Mouse (Mus musculus) MEL (cell line): Measurements from ENCODE around the gene C5ar2. TPM values are rescaled to one million over a fixed set of nuclear protein-coding genes. Genes with fewer than 3 reads are reported as not detected.

Source experiments
- DNase-seq: peaks from one replicate; pipeline ENCODE4 v3.0.0; 2011; ENCODE audit warnings: low read depth, low spot score
- H3K27ac ChIP-seq: 2 replicates; pipeline ENCODE4 v1.5.1; 2012; ENCODE audit warnings: low read depth, mild to moderate bottlenecking, control low read depth, low read length, moderate library complexity; ENCODE audit not compliant: control insufficient read depth
- H3K27me3 ChIP-seq, 2 experiments: fragments of 150-350 bp in 1 of 2; sonication (generic) in 1 of 2; 2 replicates each; pipeline ENCODE4 v1.6.1; 2012; ENCODE audit warnings: low read length in 2 of 2, mild to moderate bottlenecking in 2 of 2, improper control_type of control experiment in 1 of 2, moderate library complexity in 1 of 2; ENCODE audit not compliant: insufficient read depth in 2 of 2, control insufficient read depth in 1 of 2
- H3K36me3 ChIP-seq, 2 experiments: 2 replicates each; pipeline ENCODE4 v1.6.1; 2012 to 2014; ENCODE audit warnings: low read length in 2 of 2, improper control_type of control experiment in 1 of 2, inconsistent platforms in 1 of 2, mild to moderate bottlenecking in 1 of 2; ENCODE audit not compliant: insufficient read depth in 2 of 2, control insufficient read depth in 1 of 2
- H3K4me1 ChIP-seq, 2 experiments: fragments of 150-350 bp in 1 of 2; sonication (generic) in 1 of 2; 2 replicates each; pipeline ENCODE4 v1.6.1; 2012; ENCODE audit warnings: low read length in 2 of 2, improper control_type of control experiment in 1 of 2, mild to moderate bottlenecking in 1 of 2; ENCODE audit not compliant: insufficient read depth in 2 of 2, control insufficient read depth in 1 of 2
- H3K4me3 ChIP-seq, 2 experiments: fragments of 150-350 bp in 1 of 2; sonication (generic) in 1 of 2; 2 replicates each; pipeline ENCODE4 v1.5.1; 2012; ENCODE audit warnings: low read depth in 2 of 2, low read length in 2 of 2, mild to moderate bottlenecking in 2 of 2, moderate library complexity in 2 of 2, control low read depth in 1 of 2, improper control_type of control experiment in 1 of 2; ENCODE audit not compliant: control insufficient read depth in 1 of 2, insufficient read depth in 1 of 2
- H3K79me2 ChIP-seq: 2 replicates; pipeline ENCODE4 v1.6.1; 2012; ENCODE audit warnings: mild to moderate bottlenecking, low read length, moderate library complexity; ENCODE audit not compliant: control insufficient read depth, poor library complexity, insufficient read depth
- H3K9ac ChIP-seq: 2 replicates; pipeline ENCODE4 v1.6.1; 2012; ENCODE audit warnings: low read depth, mild to moderate bottlenecking, control low read depth, low read length, moderate library complexity; ENCODE audit not compliant: control insufficient read depth, poor library complexity, severe bottlenecking
- H3K9me3 ChIP-seq: fragments of 150-350 bp; sonication (generic); replicated peaks from 2 replicates; pipeline ENCODE4 v1.6.1; 2012; ENCODE audit warnings: mild to moderate bottlenecking, low read length, improper control_type of control experiment, moderate library complexity; ENCODE audit not compliant: insufficient read depth
- BHLHE40 ChIP-seq: IDR thresholded peaks from 2 replicates; pipeline ENCODE4 v1.6.1; 2012; ENCODE audit warnings: low read depth, mild to moderate bottlenecking, inconsistent platforms, low read length, improper control_type of control experiment, borderline replicate concordance
- CHD1 ChIP-seq: IDR thresholded peaks from 2 replicates; pipeline ENCODE4 v1.6.1; 2012; ENCODE audit warnings: low read depth, mild to moderate bottlenecking, inconsistent platforms, low read length, improper control_type of control experiment
- ETS1 ChIP-seq: IDR thresholded peaks from 2 replicates; pipeline ENCODE4 v1.6.1; 2012; ENCODE audit warnings: low read depth, mild to moderate bottlenecking, inconsistent platforms, low read length, improper control_type of control experiment, moderate library complexity
- HCFC1 ChIP-seq: IDR thresholded peaks from 2 replicates; pipeline ENCODE4 v1.6.1; 2012; ENCODE audit warnings: low read depth, mild to moderate bottlenecking, inconsistent platforms, low read length, improper control_type of control experiment, moderate library complexity
- KAT2A ChIP-seq: conservative IDR thresholded peaks from 2 replicates; pipeline ENCODE4 v1.6.1; 2012; ENCODE audit warnings: low read depth, low read length, improper control_type of control experiment, inconsistent platforms
- MAX ChIP-seq: IDR thresholded peaks from 2 replicates; pipeline ENCODE4 v1.6.1; 2011; ENCODE audit warnings: low read length, improper control_type of control experiment
- MAZ ChIP-seq: IDR thresholded peaks from 2 replicates; pipeline ENCODE4 v1.6.1; 2012; ENCODE audit warnings: low read depth, mild to moderate bottlenecking, inconsistent platforms, low read length, improper control_type of control experiment
- POLR2AphosphoS2 ChIP-seq: IDR thresholded peaks from 2 replicates; pipeline ENCODE4 v1.6.1; 2011; ENCODE audit warnings: low read length, improper control_type of control experiment
- POLR2AphosphoS5 ChIP-seq: IDR thresholded peaks from 2 replicates; pipeline ENCODE4 v1.6.1; 2012; ENCODE audit warnings: low read depth, borderline replicate concordance, mild to moderate bottlenecking, inconsistent platforms, low read length, moderate library complexity, mixed read lengths
- RAD21 ChIP-seq: IDR thresholded peaks from 2 replicates; pipeline ENCODE4 v1.6.1; 2011; ENCODE audit warnings: mild to moderate bottlenecking, low read depth, low read length, improper control_type of control experiment
- SIN3A ChIP-seq: IDR thresholded peaks from 2 replicates; pipeline ENCODE4 v1.6.1; 2012; ENCODE audit warnings: low read length, improper control_type of control experiment, inconsistent platforms
- TCF12 ChIP-seq: IDR thresholded peaks from 2 replicates; pipeline ENCODE4 v1.6.1; 2014; ENCODE audit warnings: low read depth, mild to moderate bottlenecking, inconsistent platforms, low read length, improper control_type of control experiment, moderate library complexity
- UBTF ChIP-seq: IDR thresholded peaks from 2 replicates; pipeline ENCODE4 v1.6.1; 2012; ENCODE audit warnings: low read depth, mild to moderate bottlenecking, inconsistent platforms, low read length, improper control_type of control experiment, moderate library complexity, borderline replicate concordance; ENCODE audit not compliant: insufficient read depth
- USF2 ChIP-seq, 2 experiments: IDR thresholded peaks; 2 replicates each; pipeline ENCODE4 v1.6.1; 2011 to 2012; ENCODE audit warnings: improper control_type of control experiment in 2 of 2, low read length in 2 of 2, borderline replicate concordance in 1 of 2, inconsistent platforms in 1 of 2, low read depth in 1 of 2, mild to moderate bottlenecking in 1 of 2; ENCODE audit not compliant: insufficient read depth in 1 of 2
- ZC3H11A ChIP-seq: IDR thresholded peaks from 2 replicates; pipeline ENCODE4 v1.6.1; 2012; ENCODE audit warnings: low read depth, mild to moderate bottlenecking, inconsistent platforms, low read length, improper control_type of control experiment
- ZKSCAN1 ChIP-seq: IDR thresholded peaks from 2 replicates; pipeline ENCODE4 v1.6.1; 2012; ENCODE audit warnings: low read depth, mild to moderate bottlenecking, inconsistent platforms, low read length, improper control_type of control experiment, moderate library complexity
- polyA plus RNA-seq, 2 experiments: library from polyadenylated mRNA; stranded (reverse) in 1 of 2; unstranded in 1 of 2; fragments of >175 nt in 1 of 2; fragments of >200 nt in 1 of 2; gene quantifications; 2 replicates each; pipeline versions ENCODE4 v1.2.1 to v1.2.4; 2012; ENCODE audit warnings: low replicate concordance in 2 of 2, low read depth in 1 of 2; ENCODE audit not compliant: insufficient read length in 2 of 2, insufficient read depth in 1 of 2, missing spikeins in 1 of 2
- total RNA-seq: library from RNA; depleted of rRNA; stranded (reverse); fragments of 300-350 nt; gene quantifications from 2 replicates; pipeline ENCODE4 v1.2.3, GENCODE M21; 2012

Gene C5ar2
- total and polyA plus RNA-seq, 3 experiments: 0.49 to 1.7 TPM; not detected in 1

- H3K4me3 ChIP-seq: no peak overlapping the region
- no peaks in the 10 kb centered on the region for H3K36me3 ChIP-seq
- DNase-seq: no peak
- H3K79me2 ChIP-seq: no peaks in the 10 kb centered on the region
- no peak for TF ChIP-seq ZC3H11A
- TF ChIP-seq MAX: no peak
- no peak for TF ChIP-seq CHD1
- TF ChIP-seq MAZ: no peak
- no peak for TF ChIP-seq TCF12
- no peaks in the 10 kb centered on the region for H3K9me3 ChIP-seq
- H3K27ac ChIP-seq: no peak overlapping the region
- H3K4me1 ChIP-seq: no peaks in the 10 kb centered on the region
- H3K9ac ChIP-seq: no peak overlapping the region
- no peaks in the 10 kb centered on the region for H3K27me3 ChIP-seq
These were observed 47.3 kb downstream of the C5ar2 start for GRCm38 (mm10) chr7:16196616-16197015.

GRCm38 (mm10) chr7:16193702-16194101 lies 50.3 kb downstream of the C5ar2 start:
- Histone ChIP-seq H3K9ac (no peak overlapping the region), H3K79me2 (no peaks in the 10 kb centered on the region), H3K27ac (no peak overlapping the region), H3K9me3 (no peaks in the 10 kb centered on the region), H3K27me3 (no peaks in the 10 kb centered on the region), H3K4me3 (no peak overlapping the region), H3K36me3 (no peaks in the 10 kb centered on the region), H3K4me1 (no peaks in the 10 kb centered on the region)
- TF ChIP-seq RAD21 (no peak), POLR2AphosphoS5 (no peak), KAT2A (no peak), POLR2AphosphoS2 (no peak), CHD1 (no peak), UBTF (no peak), ETS1 (no peak), SIN3A (no peak), BHLHE40 (no peak), HCFC1 (no peak), TCF12 (no peak), ZKSCAN1 (no peak), USF2 (IDR thresholded peaks at IDR 0.05; ENCODE audit: borderline replicate concordance in 1 of 2, insufficient read depth in 1 of 2, low read depth in 1 of 2, low read length in 2 of 2) (no peak)
- no peak for DNase-seq
